Mouse (Mus musculus) forebrain, embryonic 11.5 days (tissue): ENCODE data around the gene Rsrp1. TPM values are rescaled to one million over a fixed set of nuclear protein-coding genes. Genes with fewer than 3 reads are reported as not detected.

Experiments used
- ATAC-seq: fragments of 200-750 bp; cut with Nextera tagmentation; replicated peaks from 2 replicates; pipeline ENCODE4 v1.8.0; 2017; ENCODE audit warnings: moderate TSS enrichment; ENCODE audit not compliant: low FRiP score
- DNase-seq: peaks from one replicate; pipeline ENCODE4 v3.0.0-alpha.2; 2017; ENCODE audit warnings: low spot score
- H3K27ac ChIP-seq: fragments of 300-500 bp; sonication (generic); 2 replicates; pipeline ENCODE4 v1.5.1; 2014; ENCODE audit warnings: low read depth, low read length
- H3K27me3 ChIP-seq: fragments of 300-500 bp; sonication (generic); 2 replicates; pipeline ENCODE4 v1.6.1; 2014; ENCODE audit warnings: mild to moderate bottlenecking, low read length, mixed read lengths; ENCODE audit not compliant: control insufficient read depth, insufficient read depth
- H3K36me3 ChIP-seq: fragments of 300-500 bp; sonication (generic); 2 replicates; pipeline ENCODE4 v1.6.1; 2014; ENCODE audit warnings: mild to moderate bottlenecking, low read length, moderate library complexity, mixed read lengths; ENCODE audit not compliant: control insufficient read depth, insufficient read depth
- H3K4me1 ChIP-seq: fragments of 300-500 bp; sonication (generic); replicated peaks from 2 replicates; pipeline ENCODE4 v1.6.1; 2014; ENCODE audit warnings: low read length, mixed read lengths; ENCODE audit not compliant: control insufficient read depth, insufficient read depth
- H3K4me2 ChIP-seq: fragments of 300-500 bp; sonication (generic); 2 replicates; pipeline ENCODE4 v1.6.1; 2014; ENCODE audit warnings: low read depth, mild to moderate bottlenecking, low read length, moderate library complexity, mixed read lengths; ENCODE audit not compliant: severe bottlenecking
- H3K4me3 ChIP-seq: fragments of 300-500 bp; sonication (generic); 2 replicates; pipeline ENCODE4 v1.5.1; 2014; ENCODE audit warnings: low read depth, low read length
- H3K9ac ChIP-seq: fragments of 300-500 bp; sonication (generic); 2 replicates; pipeline ENCODE4 v1.6.1; 2014; ENCODE audit warnings: low read length
- H3K9me3 ChIP-seq: fragments of 300-500 bp; sonication (generic); 2 replicates; pipeline ENCODE4 v1.6.1; 2016; ENCODE audit warnings: low read length, mixed read lengths; ENCODE audit not compliant: control insufficient read depth
- WGBS: fragments of 180-500 bp; shearing (Covaris S2); extraction: QIAGEN DNeasy Blood & Tissue Kit; methylation state at CpG from one replicate; pipeline ENCODE4 v1.1.7; 2014; 5-methylcytosine and 5-hydroxymethylcytosine counted together
- polyA plus RNA-seq: library from polyadenylated mRNA; unstranded; fragments of >200 nt; fragmentation: Nextera tagmentation; extraction: Ambion mirVana; gene quantifications from 2 replicates; pipeline ENCODE4 v1.2.1, GENCODE M21; 2014

Gene Rsrp1
- polyA plus RNA-seq, 1 experiment from 2014 or later: 356 TPM

DNA sequence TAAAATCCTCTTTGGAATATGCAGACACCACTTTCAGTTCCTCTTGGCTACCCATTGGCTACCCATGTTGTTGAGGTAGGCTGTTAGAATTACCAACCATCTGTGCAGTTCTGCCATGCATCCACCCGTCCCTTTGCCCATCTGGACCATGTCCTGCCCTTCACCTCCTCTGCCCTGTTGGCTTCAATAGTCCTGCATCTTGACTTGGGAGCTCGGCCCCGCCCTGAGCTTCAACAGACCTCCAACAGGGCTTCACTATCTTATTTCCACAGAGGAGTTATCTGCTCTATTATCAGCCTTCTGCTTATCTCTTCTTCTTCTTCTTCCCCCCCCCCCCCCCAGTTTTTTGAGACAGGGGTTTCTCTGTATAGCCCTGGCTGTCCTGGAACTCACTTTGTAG lies 6.2 kb upstream of the Rsrp1 start:
- H3K9me3 ChIP-seq: no peaks in the 10 kb centered on the region
- peaks cover 3% of the 10 kb centered on the region; the same call in 1 of the 2 replicates for H3K4me1 ChIP-seq
- H3K27ac ChIP-seq: no peak overlapping the region
- no peaks in the 10 kb centered on the region for H3K36me3 ChIP-seq
- no peaks in the 10 kb centered on the region for H3K27me3 ChIP-seq
- DNase-seq (no peak), ATAC-seq (no peak)
- WGBS: 70% methylated on average over 3 of the region's 3 CpGs
- H3K9ac ChIP-seq: no peak overlapping the region
- H3K4me2 ChIP-seq: no peak overlapping the region
- no peak overlapping the region for H3K4me3 ChIP-seq

DNA sequence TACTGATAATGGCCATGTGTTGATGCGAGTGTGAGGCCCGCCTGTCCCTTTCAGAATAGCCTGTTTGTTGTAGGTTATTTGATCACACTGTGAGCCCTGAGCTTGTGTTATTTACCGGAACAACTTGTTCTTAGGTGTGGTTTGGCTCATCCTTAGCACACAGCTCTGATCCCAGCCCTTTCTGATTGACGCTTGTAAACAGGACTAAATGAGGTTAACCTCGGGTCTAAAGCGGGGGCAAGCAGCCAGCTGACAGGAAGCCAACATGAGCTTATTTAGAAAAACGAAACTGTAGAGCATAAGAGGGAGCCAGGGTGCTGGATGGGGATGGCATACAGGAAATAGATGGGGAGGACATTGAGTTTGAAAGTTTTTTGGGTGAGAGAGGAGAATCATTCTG lies 5.0 kb upstream of the Rsrp1 start:
- Histone ChIP-seq H3K9me3 (no peaks in the 10 kb centered on the region), H3K27ac (no peak overlapping the region), H3K4me1 (peaks cover 3% of the 10 kb centered on the region; the same call in 1 of the 2 replicates), H3K36me3 (no peaks in the 10 kb centered on the region), H3K4me2 (no peak overlapping the region), H3K27me3 (no peaks in the 10 kb centered on the region), H3K9ac (no peak overlapping the region), H3K4me3 (no peak overlapping the region)
- ATAC-seq: no peak
- no peak for DNase-seq
- 76% methylated on average over 7 of the region's 7 CpGs for WGBS

- no peaks in the 10 kb centered on the region for H3K36me3 ChIP-seq
- no peak for DNase-seq
- no peaks in the 10 kb centered on the region for H3K27me3 ChIP-seq
- H3K4me1 ChIP-seq: peaks cover 3% of the 10 kb centered on the region; the same call in 1 of the 2 replicates
- no peak for ATAC-seq
- no peak overlapping the region for H3K4me2 ChIP-seq
- H3K4me3 ChIP-seq: no peak overlapping the region
- H3K9ac ChIP-seq: no peak overlapping the region
- no peaks in the 10 kb centered on the region for H3K9me3 ChIP-seq
- 42% methylated on average over 12 of the region's 12 CpGs for WGBS
- no peak overlapping the region for H3K27ac ChIP-seq
These were observed 3.5 kb upstream of the Rsrp1 start for GRCm38 (mm10) chr4:134919733-134920540.

GRCm38 (mm10) chr4:134920631-134921030 lies 2.8 kb upstream of the Rsrp1 start:
- 94% methylated on average over 6 of the region's 6 CpGs for WGBS
- Histone ChIP-seq H3K9me3 (no peaks in the 10 kb centered on the region), H3K9ac (no peak overlapping the region), H3K4me3 (no peak overlapping the region), H3K27me3 (no peaks in the 10 kb centered on the region), H3K4me1 (peaks cover 4% of the 10 kb centered on the region), H3K27ac (no peak overlapping the region), H3K4me2 (no peak overlapping the region), H3K36me3 (no peaks in the 10 kb centered on the region; the same call in 1 of the 2 replicates)
- DNase-seq (no peak), ATAC-seq (no peak)

- Histone ChIP-seq H3K27me3 (no peaks in the 10 kb centered on the region), H3K36me3 (peaks cover 5% of the 10 kb centered on the region), H3K9me3 (no peaks in the 10 kb centered on the region), H3K4me3 (no peak overlapping the region), H3K4me2 (no peak overlapping the region), H3K27ac (no peak overlapping the region), H3K4me1 (peaks cover 9% of the 10 kb centered on the region), H3K9ac (no peak overlapping the region)
- 91% methylated on average over 4 of the region's 4 CpGs for WGBS
- DNase-seq (no peak), ATAC-seq (no peak)
These were observed 1.7 kb upstream of the Rsrp1 start for GRCm38 (mm10) chr4:134921703-134922102.

DNA sequence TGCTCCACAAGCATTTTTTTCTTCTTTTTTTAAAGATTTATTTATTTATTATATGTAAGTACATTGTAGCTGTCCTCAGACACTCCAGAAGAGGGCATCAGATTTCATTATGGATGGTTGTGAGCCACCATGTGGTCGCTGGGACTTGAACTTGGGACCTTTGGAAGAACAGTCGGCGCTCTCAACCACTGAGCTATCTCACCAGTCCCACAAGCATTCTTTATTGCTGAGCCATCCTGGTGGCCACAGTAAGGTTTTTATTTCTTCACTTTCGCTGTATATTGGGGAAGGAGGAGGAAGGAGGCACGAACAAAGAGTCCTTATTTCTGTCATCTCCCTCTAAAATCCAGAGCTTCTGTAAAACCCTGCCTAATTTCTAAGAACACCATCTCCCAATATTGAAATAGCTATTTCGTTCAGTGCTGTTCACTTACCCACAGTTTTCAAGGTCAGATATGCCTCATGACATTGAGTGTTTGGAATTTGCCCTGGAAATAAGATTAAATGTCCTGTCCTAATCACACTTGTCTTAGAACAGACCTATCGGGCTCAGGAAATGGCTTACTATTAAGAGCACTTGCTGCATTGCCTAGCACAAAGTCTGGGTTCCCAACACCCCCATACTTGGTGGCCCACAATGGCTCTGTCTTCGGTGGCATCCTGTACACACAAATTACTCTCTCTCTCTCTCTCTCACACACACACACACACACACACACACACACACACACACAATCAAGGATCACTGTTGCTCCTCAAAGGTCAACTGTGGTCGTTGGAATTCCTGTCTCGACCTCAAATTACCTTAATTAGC lies 1.1 kb upstream of the Rsrp1 start:
- no peaks in the 10 kb centered on the region for H3K9me3 ChIP-seq
- H3K27ac ChIP-seq: peak overlapping the region; percentile 75; the same call in 1 of the 2 replicates
- peak overlapping the region; percentile 73 for H3K9ac ChIP-seq
- peak overlapping the region; percentile 84 for H3K4me2 ChIP-seq
- no peaks in the 10 kb centered on the region for H3K27me3 ChIP-seq
- WGBS: 60% methylated on average over 10 of the region's 10 CpGs
- DNase-seq (no peak), ATAC-seq (0 out of 2 replicates have a peak, but pooled peaks have one; percentile 13)
- peaks cover 9% of the 10 kb centered on the region for H3K4me1 ChIP-seq
- peaks cover 9% of the 10 kb centered on the region for H3K36me3 ChIP-seq
- H3K4me3 ChIP-seq: peak overlapping the region; percentile 99

DNA sequence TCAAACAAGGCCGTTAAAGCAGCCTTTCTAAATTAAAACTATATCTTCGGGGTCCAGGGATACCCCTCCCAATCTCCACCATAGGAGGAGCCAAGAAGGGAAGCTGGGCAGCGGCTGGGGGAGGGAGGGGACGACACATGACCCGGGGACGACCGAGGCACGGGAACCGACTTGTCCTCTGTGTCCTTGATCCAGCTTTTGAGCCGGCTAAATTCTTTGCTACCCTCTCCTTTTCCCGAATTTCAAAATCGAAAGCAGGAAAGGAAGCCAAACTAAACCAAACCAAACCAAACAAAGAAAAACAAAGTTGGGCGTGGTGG lies 507 bp upstream of the Rsrp1 start:
- Histone ChIP-seq H3K9me3 (no peaks in the 10 kb centered on the region), H3K27me3 (no peaks in the 10 kb centered on the region), H3K4me3 (peak overlapping the region; percentile 99), H3K36me3 (peaks cover 10% of the 10 kb centered on the region), H3K4me2 (peak overlapping the region; percentile 84), H3K4me1 (peaks cover 9% of the 10 kb centered on the region), H3K9ac (peak overlapping the region; percentile 73), H3K27ac (peak overlapping the region; percentile 75)
- DNase-seq: peak; percentile 77
- ATAC-seq: peak; percentile 65
- under 1% methylated on average over 13 of the region's 13 CpGs for WGBS

DNA sequence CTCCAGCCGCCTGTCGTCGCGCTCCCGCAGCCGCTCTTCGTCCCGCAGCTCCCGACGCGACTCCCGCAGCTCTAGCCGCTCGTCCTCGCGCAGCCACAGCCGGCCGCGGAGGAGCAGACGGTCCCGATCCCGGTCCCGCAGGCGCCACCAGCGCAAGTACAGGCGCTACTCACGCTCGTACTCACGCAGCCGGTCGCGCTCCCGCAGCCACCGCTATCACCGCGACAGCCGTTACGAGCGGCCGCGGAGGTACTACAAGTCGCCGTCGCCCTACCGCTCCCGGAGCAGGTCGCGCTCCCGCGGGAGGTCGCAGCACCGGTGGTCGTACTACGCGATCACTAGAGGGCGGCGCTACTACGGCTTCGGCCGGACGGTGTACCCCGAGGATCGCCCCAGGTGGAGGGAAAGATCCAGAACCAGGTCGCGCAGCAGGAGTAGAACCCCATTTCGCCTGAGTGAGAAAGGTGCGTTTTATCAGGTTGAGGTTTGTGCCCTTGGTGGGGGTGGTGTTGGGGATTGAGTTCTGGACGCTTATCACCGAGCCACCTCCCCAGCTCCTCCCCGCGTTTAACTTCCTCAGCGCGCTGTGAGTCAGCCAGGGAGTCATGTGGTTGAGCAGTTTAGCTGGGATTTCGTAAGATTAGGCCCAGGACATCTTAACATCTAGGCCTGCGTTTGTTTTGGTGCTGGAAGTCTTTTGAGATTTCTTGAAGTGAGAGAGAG lies 788 bp downstream of the Rsrp1 start:
- under 1% methylated on average over 74 of the region's 75 CpGs for WGBS
- Histone ChIP-seq H3K9ac (peak overlapping the region; percentile 96), H3K36me3 (peaks cover 11% of the 10 kb centered on the region), H3K4me1 (peaks cover 9% of the 10 kb centered on the region), H3K27me3 (no peaks in the 10 kb centered on the region), H3K4me2 (peak overlapping the region; percentile 88), H3K4me3 (peak overlapping the region; percentile 99), H3K9me3 (no peaks in the 10 kb centered on the region), H3K27ac (peak overlapping the region; percentile 88)
- peak; percentile 79 for DNase-seq
- ATAC-seq: peak; percentile 21; the same call in 1 of the 2 replicates
